In genomic region chr7:73792155-73792554, GRCm38 (mm10) we compare ENCODE assay signal across 24 mouse cellular contexts.
"Had no signal": no experiment of that assay in that cellular context is flagged by ENCODE, and none has a peak within 500 bp of the region (broad histone marks: within the 10 kb centered on the region; RNA-seq: fewer than 3 reads in every experiment).

No protein-coding gene starts in this region.

- H3K4me1 ChIP-seq: limb, embryonic 10.5 days; liver, embryonic 12.5 days; liver, embryonic 15.5 days; megakaryocyte, embryonic 14.5 days; midbrain, embryonic 15.5 days; neural tube, embryonic 12.5 days had no signal

- DNase-seq: kidney, adult 18-20 months; kidney, adult 9 months; kidney, postnatal 14 days; kidney, postnatal 4 days; layer of hippocampus, adult 9-11 months; liver; right cerebral cortex, adult 18-20 months; right cerebral cortex, postnatal 14 days; right cerebral cortex, postnatal 4 days; thymus, adult 18-20 months; thymus, postnatal 25 days had no signal

- H3K4me2 ChIP-seq: limb, embryonic 13.5 days; liver, embryonic 12.5 days; liver, embryonic 15.5 days; midbrain, embryonic 15.5 days; neural tube, embryonic 12.5 days; neural tube, embryonic 15.5 days had no signal

- H3K27me3 ChIP-seq: limb, embryonic 13.5 days; midbrain, embryonic 15.5 days; neural tube, embryonic 12.5 days; neural tube, embryonic 15.5 days had no signal

- H3K9me3 ChIP-seq: limb, embryonic 10.5 days; limb, embryonic 13.5 days; liver, embryonic 12.5 days; liver, embryonic 15.5 days; megakaryocyte, embryonic 14.5 days; midbrain, embryonic 10.5 days; midbrain, embryonic 15.5 days; neural tube, embryonic 12.5 days; neural tube, embryonic 15.5 days had no signal

- H3K4me3 ChIP-seq: limb, embryonic 10.5 days; limb, embryonic 13.5 days; liver, embryonic 12.5 days; liver, embryonic 15.5 days; megakaryocyte, embryonic 14.5 days; midbrain, embryonic 10.5 days; midbrain, embryonic 15.5 days; neural tube, embryonic 12.5 days; neural tube, embryonic 15.5 days had no signal

- ATAC-seq: hindbrain, postnatal 0 days; inflammation-experienced regulatory T-cells, adult 6 months; intestine, embryonic 16.5 days; liver, embryonic 12.5 days; midbrain, embryonic 15.5 days had no signal

- H3K36me3 ChIP-seq: limb, embryonic 10.5 days; limb, embryonic 13.5 days; liver, embryonic 12.5 days; liver, embryonic 15.5 days; midbrain, embryonic 10.5 days; midbrain, embryonic 15.5 days; neural tube, embryonic 12.5 days; neural tube, embryonic 15.5 days had no signal

- H3K9ac ChIP-seq: limb, embryonic 13.5 days; liver, embryonic 12.5 days; liver, embryonic 15.5 days; midbrain, embryonic 15.5 days; neural tube, embryonic 12.5 days; neural tube, embryonic 15.5 days had no signal

- H3K27ac ChIP-seq: hindbrain, postnatal 0 days; limb, embryonic 10.5 days; limb, embryonic 13.5 days; liver, embryonic 12.5 days; liver, embryonic 15.5 days; midbrain, embryonic 10.5 days; midbrain, embryonic 15.5 days; neural tube, embryonic 12.5 days; neural tube, embryonic 15.5 days; stomach, postnatal 0 days had no signal
